Mouse (Mus musculus): ENCODE results near the gene Alcam.

GRCm38 (mm10) chr16:52242144-52242543, 211.7 kb downstream of the Alcam start:
- TF ChIP-seq CTCF (IDR thresholded peaks at IDR 0.05): no peak
- no peak for TF ChIP-seq EP300 (IDR thresholded peaks at IDR 0.05; ENCODE audit: insufficient read depth, low read depth, low read length)
